Mouse (Mus musculus): Measurements from ENCODE around the gene Nkx1-2. TPM values are rescaled to one million over a fixed set of nuclear protein-coding genes. Genes with fewer than 3 reads are reported as not detected.

Gene Nkx1-2
- total and polyA plus RNA-seq, 2 experiments from 2014 or later: 0.08 TPM; not detected in 1

- H3K9me3 ChIP-seq (ENCODE audit: low read length): no peaks in the 10 kb centered on the region
- TF ChIP-seq CTCF (IDR thresholded peaks at IDR 0.05; ENCODE audit: low read depth): no peak
- DNase-seq (ENCODE audit: low spot score): no peak
- H3K27me3 ChIP-seq (ENCODE audit: insufficient read depth, low read length): no peaks in the 10 kb centered on the region
- no peak overlapping the region for H3K4me3 ChIP-seq (ENCODE audit: low read length)
- no peak overlapping the region for H3K9ac ChIP-seq (replicated peaks; ENCODE audit: low read length)
- ATAC-seq: no peak
- 38% methylated on average over 12 of the region's 12 CpGs for WGBS
- no peak overlapping the region for H3K4me2 ChIP-seq (ENCODE audit: low read depth, low read length)
- H3K36me3 ChIP-seq (ENCODE audit: insufficient read depth, low read length): no peaks in the 10 kb centered on the region
- no peak overlapping the region for H3K27ac ChIP-seq
- H3K4me1 ChIP-seq (ENCODE audit: insufficient read depth, low read length): no peaks in the 10 kb centered on the region; the same call in 1 of the 2 replicates
These were observed 37.9 kb upstream of the Nkx1-2 start for GRCm38 (mm10) chr7:132637292-132637691.

- Histone ChIP-seq H3K27me3 (ENCODE audit: insufficient read depth, low read length) (no peaks in the 10 kb centered on the region), H3K4me3 (ENCODE audit: low read length) (no peak overlapping the region), H3K9ac (replicated peaks; ENCODE audit: low read length) (no peak overlapping the region), H3K9me3 (ENCODE audit: low read length) (no peaks in the 10 kb centered on the region), H3K4me2 (ENCODE audit: low read depth, low read length) (peak overlapping the region; percentile 16; the same call in 1 of the 2 replicates), H3K27ac (peak overlapping the region; percentile 27; the same call in 1 of the 2 replicates), H3K4me1 (ENCODE audit: insufficient read depth, low read length) (no peaks in the 10 kb centered on the region; the same call in 1 of the 2 replicates), H3K36me3 (ENCODE audit: insufficient read depth, low read length) (no peaks in the 10 kb centered on the region)
- DNase-seq (ENCODE audit: low spot score) (peak; percentile 84), ATAC-seq (peak; percentile 89)
- 45% methylated on average over 11 of the region's 11 CpGs for WGBS
- TF ChIP-seq CTCF (IDR thresholded peaks at IDR 0.05; ENCODE audit: low read depth): no peak
These were observed 31.9 kb upstream of the Nkx1-2 start for GRCm38 (mm10) chr7:132631313-132631712.

- DNase-seq (ENCODE audit: low spot score) (no peak), ATAC-seq (no peak)
- Histone ChIP-seq H3K36me3 (ENCODE audit: insufficient read depth, low read length) (no peaks in the 10 kb centered on the region), H3K9me3 (ENCODE audit: low read length) (no peaks in the 10 kb centered on the region), H3K9ac (replicated peaks; ENCODE audit: low read length) (no peak overlapping the region), H3K27ac (no peak overlapping the region), H3K4me3 (ENCODE audit: low read length) (no peak overlapping the region), H3K27me3 (ENCODE audit: insufficient read depth, low read length) (no peaks in the 10 kb centered on the region), H3K4me2 (ENCODE audit: low read depth, low read length) (no peak overlapping the region), H3K4me1 (ENCODE audit: insufficient read depth, low read length) (no peaks in the 10 kb centered on the region; the same call in 1 of the 2 replicates)
- TF ChIP-seq CTCF (IDR thresholded peaks at IDR 0.05; ENCODE audit: low read depth): no peak
- WGBS: 87% methylated on average over 3 of the region's 3 CpGs
These were observed 28.0 kb upstream of the Nkx1-2 start for GRCm38 (mm10) chr7:132627448-132627847.

- H3K9me3 ChIP-seq (ENCODE audit: low read length): no peaks in the 10 kb centered on the region
- no peaks in the 10 kb centered on the region for H3K27me3 ChIP-seq (ENCODE audit: insufficient read depth, low read length)
- H3K4me3 ChIP-seq (ENCODE audit: low read length): no peak overlapping the region
- no peak for TF ChIP-seq CTCF (IDR thresholded peaks at IDR 0.05; ENCODE audit: low read depth)
- no peaks in the 10 kb centered on the region; the same call in 1 of the 2 replicates for H3K4me1 ChIP-seq (ENCODE audit: insufficient read depth, low read length)
- ATAC-seq (no peak), DNase-seq (ENCODE audit: low spot score) (no peak)
- H3K9ac ChIP-seq (replicated peaks; ENCODE audit: low read length): no peak overlapping the region
- H3K27ac ChIP-seq: no peak overlapping the region
- 44% methylated on average over 4 of the region's 4 CpGs for WGBS
- H3K36me3 ChIP-seq (ENCODE audit: insufficient read depth, low read length): no peaks in the 10 kb centered on the region
- H3K4me2 ChIP-seq (ENCODE audit: low read depth, low read length): no peak overlapping the region
These were observed 26.7 kb upstream of the Nkx1-2 start for GRCm38 (mm10) chr7:132626174-132626573.

GRCm38 (mm10) chr7:132624161-132624560 lies 24.7 kb upstream of the Nkx1-2 start:
- Histone ChIP-seq H3K9ac (replicated peaks; ENCODE audit: low read length) (no peak overlapping the region), H3K4me3 (ENCODE audit: low read length) (no peak overlapping the region), H3K27me3 (ENCODE audit: insufficient read depth, low read length) (no peaks in the 10 kb centered on the region), H3K27ac (no peak overlapping the region), H3K36me3 (ENCODE audit: insufficient read depth, low read length) (no peaks in the 10 kb centered on the region), H3K9me3 (ENCODE audit: low read length) (no peaks in the 10 kb centered on the region), H3K4me2 (ENCODE audit: low read depth, low read length) (no peak overlapping the region), H3K4me1 (ENCODE audit: insufficient read depth, low read length) (no peaks in the 10 kb centered on the region)
- no peak for TF ChIP-seq CTCF (IDR thresholded peaks at IDR 0.05; ENCODE audit: low read depth)
- DNase-seq (ENCODE audit: low spot score) (no peak), ATAC-seq (no peak)
- WGBS: 78% methylated on average over 10 of the region's 10 CpGs

GRCm38 (mm10) chr7:132619975-132620918 lies 20.8 kb upstream of the Nkx1-2 start:
- Histone ChIP-seq H3K27ac (no peak overlapping the region), H3K4me3 (ENCODE audit: low read length) (no peak overlapping the region), H3K9ac (replicated peaks; ENCODE audit: low read length) (no peak overlapping the region), H3K36me3 (ENCODE audit: insufficient read depth, low read length) (no peaks in the 10 kb centered on the region), H3K4me2 (ENCODE audit: low read depth, low read length) (no peak overlapping the region), H3K4me1 (ENCODE audit: insufficient read depth, low read length) (no peaks in the 10 kb centered on the region), H3K27me3 (ENCODE audit: insufficient read depth, low read length) (no peaks in the 10 kb centered on the region), H3K9me3 (ENCODE audit: low read length) (no peaks in the 10 kb centered on the region)
- TF ChIP-seq CTCF (IDR thresholded peaks at IDR 0.05; ENCODE audit: low read depth): no peak
- ATAC-seq: no peak
- no peak for DNase-seq (ENCODE audit: low spot score)
- 88% methylated on average over 15 of the region's 15 CpGs for WGBS

- Histone ChIP-seq H3K4me1 (ENCODE audit: insufficient read depth, low read length) (no peaks in the 10 kb centered on the region), H3K9ac (replicated peaks; ENCODE audit: low read length) (no peak overlapping the region), H3K4me2 (ENCODE audit: low read depth, low read length) (no peak overlapping the region), H3K9me3 (ENCODE audit: low read length) (no peaks in the 10 kb centered on the region), H3K4me3 (ENCODE audit: low read length) (no peak overlapping the region), H3K27ac (no peak overlapping the region), H3K36me3 (ENCODE audit: insufficient read depth, low read length) (no peaks in the 10 kb centered on the region), H3K27me3 (ENCODE audit: insufficient read depth, low read length) (no peaks in the 10 kb centered on the region)
- no peak for TF ChIP-seq CTCF (IDR thresholded peaks at IDR 0.05; ENCODE audit: low read depth)
- WGBS: 91% methylated on average over 8 of the region's 8 CpGs
- DNase-seq (ENCODE audit: low spot score): no peak
- ATAC-seq: no peak
These were observed 20.1 kb upstream of the Nkx1-2 start for GRCm38 (mm10) chr7:132619549-132619948.

Measured in hindbrain, postnatal 0 days (tissue).